Mouse (Mus musculus): ENCODE results near the gene Slc25a35. TPM values are rescaled to one million over a fixed set of nuclear protein-coding genes. Genes with fewer than 3 reads are reported as not detected.
"Not testable (repeated sequence)": the region's sequence is repeated elsewhere in the genome, so short reads cannot be mapped to it uniquely, and the experiment has no call there.

The Slc25a35 gene
- polyA plus RNA-seq, 1 experiment: 2.9 TPM

DNA sequence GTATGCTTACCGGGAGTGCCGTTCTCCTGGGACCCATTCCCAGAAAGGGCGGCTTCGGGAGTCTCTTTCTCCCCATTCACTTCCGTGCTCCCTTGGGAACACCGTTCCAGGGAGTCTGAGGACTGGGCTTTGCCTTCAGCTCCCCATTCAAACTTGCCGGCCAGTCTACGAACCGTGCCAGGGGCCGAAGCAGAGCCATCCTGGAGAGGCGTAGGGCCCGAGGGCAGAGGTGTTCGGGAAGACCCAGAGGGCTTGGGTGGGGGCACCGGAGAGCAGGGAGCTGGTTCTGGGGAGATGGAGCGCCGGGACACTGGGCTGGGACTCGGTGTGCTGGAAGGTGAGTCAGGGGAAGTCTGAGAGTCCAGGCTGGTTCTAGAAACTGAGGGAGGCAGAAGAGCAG lies 13.5 kb upstream of the Slc25a35 start:
- peaks cover 4% of the 10 kb centered on the region for H3K4me1 ChIP-seq (ENCODE audit: control insufficient read depth, insufficient read depth, low read length)
- TF ChIP-seq POLR2A (IDR thresholded peaks at IDR 0.05; ENCODE audit: borderline replicate concordance, control insufficient read depth, low read depth, low read length): no peak
- no peak for TF ChIP-seq CTCF (IDR thresholded peaks at IDR 0.05; ENCODE audit: control insufficient read depth, insufficient read depth, low read length)
- no peak overlapping the region for H3K4me3 ChIP-seq (replicated peaks; ENCODE audit: control insufficient read depth, low read depth, low read length)
- H3K27ac ChIP-seq (ENCODE audit: control insufficient read depth, insufficient read depth, low read depth, low read length, poor library complexity): no peak overlapping the region; the same call in 1 of the 2 replicates
- 17% methylated on average over 17 of the region's 17 CpGs for WGBS

DNA sequence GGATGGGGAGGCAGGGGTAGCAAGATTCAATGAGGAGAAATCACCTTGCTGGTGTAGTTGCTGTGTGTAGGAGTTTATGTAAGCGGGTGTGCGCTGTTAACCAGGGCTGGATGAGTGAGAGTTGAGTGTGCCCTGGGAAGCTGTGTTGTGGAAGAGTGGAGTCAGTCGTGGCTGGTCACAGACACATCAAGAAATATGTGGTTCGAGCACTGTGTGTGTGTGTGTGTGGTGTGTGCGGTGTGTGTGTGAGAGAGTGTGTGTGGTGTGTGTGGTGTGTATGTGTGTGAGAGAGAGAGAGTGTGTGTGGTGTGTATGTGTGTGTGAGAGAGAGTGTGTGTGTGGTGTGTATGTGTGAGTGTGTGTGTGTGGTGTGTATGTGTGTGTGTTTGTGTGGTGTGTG lies 12.5 kb upstream of the Slc25a35 start:
- 75% methylated on average over 5 of the region's 5 CpGs for WGBS
- H3K27ac ChIP-seq (ENCODE audit: control insufficient read depth, insufficient read depth, low read depth, low read length, poor library complexity): no peak overlapping the region

DNA sequence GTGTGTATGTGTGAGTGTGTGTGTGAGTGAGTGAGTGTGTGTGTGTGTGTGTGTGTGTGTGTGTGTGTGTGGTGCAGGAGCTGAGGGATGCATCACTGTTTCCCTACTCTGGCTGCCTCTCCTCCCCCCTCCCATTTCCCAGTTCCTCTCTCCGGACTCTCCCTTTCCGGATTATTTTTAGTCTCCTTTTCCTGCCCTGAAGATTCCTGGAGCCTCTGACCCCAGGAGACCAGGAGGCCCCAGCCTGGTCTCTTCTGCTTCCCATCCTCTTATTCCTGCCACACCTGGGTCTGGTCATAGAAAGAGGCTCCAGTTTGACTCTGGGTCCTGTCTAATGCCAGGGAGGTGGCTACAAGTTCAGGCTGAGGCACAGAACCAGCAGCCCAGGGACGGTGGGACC lies 11.8 kb upstream of the Slc25a35 start:
- H3K4me3 ChIP-seq (replicated peaks; ENCODE audit: control insufficient read depth, low read depth, low read length): no peak overlapping the region
- 78% methylated on average over 3 of the region's 3 CpGs for WGBS
- H3K4me1 ChIP-seq (ENCODE audit: control insufficient read depth, insufficient read depth, low read length): peaks cover 4% of the 10 kb centered on the region
- TF ChIP-seq POLR2A (IDR thresholded peaks at IDR 0.05; ENCODE audit: borderline replicate concordance, control insufficient read depth, low read depth, low read length) (no peak), CTCF (IDR thresholded peaks at IDR 0.05; ENCODE audit: control insufficient read depth, insufficient read depth, low read length) (no peak)
- H3K27ac ChIP-seq (ENCODE audit: control insufficient read depth, insufficient read depth, low read depth, low read length, poor library complexity): no peak overlapping the region

More for the DNA sequence above, 12.5 kb upstream of the Slc25a35 start:
- TF ChIP-seq CTCF (IDR thresholded peaks at IDR 0.05; ENCODE audit: control insufficient read depth, insufficient read depth, low read length) (no peak), POLR2A (IDR thresholded peaks at IDR 0.05; ENCODE audit: borderline replicate concordance, control insufficient read depth, low read depth, low read length) (no peak)
- peaks cover 4% of the 10 kb centered on the region for H3K4me1 ChIP-seq (ENCODE audit: control insufficient read depth, insufficient read depth, low read length)
- peak overlapping the region; percentile 9 for H3K4me3 ChIP-seq (replicated peaks; ENCODE audit: control insufficient read depth, low read depth, low read length)

DNA sequence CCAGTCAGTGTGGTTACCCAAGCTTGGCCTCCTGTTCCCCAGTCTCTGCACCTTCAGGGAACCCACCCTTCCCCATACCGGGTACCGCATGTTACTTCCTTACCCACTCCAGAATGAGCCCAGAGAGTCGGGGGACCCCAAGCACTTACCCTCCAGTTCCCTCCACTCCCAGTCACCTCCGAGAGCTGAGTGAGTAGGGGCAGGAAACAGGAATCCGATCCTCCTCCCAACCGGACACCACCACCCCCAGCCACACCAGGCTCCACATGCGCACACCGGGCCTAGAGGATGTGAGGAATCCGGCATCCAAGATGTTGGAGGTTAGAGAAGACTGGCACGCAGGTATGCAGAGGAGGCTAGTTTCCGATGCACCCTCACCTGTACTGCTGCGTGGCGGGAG lies 11.2 kb upstream of the Slc25a35 start:
- WGBS: 78% methylated on average over 13 of the region's 13 CpGs
- peaks cover 4% of the 10 kb centered on the region for H3K4me1 ChIP-seq (ENCODE audit: control insufficient read depth, insufficient read depth, low read length)
- no peak overlapping the region for H3K27ac ChIP-seq (ENCODE audit: control insufficient read depth, insufficient read depth, low read depth, low read length, poor library complexity)
- no peak overlapping the region for H3K4me3 ChIP-seq (replicated peaks; ENCODE audit: control insufficient read depth, low read depth, low read length)
- TF ChIP-seq POLR2A (IDR thresholded peaks at IDR 0.05; ENCODE audit: borderline replicate concordance, control insufficient read depth, low read depth, low read length) (no peak), CTCF (IDR thresholded peaks at IDR 0.05; ENCODE audit: control insufficient read depth, insufficient read depth, low read length) (no peak)

DNA sequence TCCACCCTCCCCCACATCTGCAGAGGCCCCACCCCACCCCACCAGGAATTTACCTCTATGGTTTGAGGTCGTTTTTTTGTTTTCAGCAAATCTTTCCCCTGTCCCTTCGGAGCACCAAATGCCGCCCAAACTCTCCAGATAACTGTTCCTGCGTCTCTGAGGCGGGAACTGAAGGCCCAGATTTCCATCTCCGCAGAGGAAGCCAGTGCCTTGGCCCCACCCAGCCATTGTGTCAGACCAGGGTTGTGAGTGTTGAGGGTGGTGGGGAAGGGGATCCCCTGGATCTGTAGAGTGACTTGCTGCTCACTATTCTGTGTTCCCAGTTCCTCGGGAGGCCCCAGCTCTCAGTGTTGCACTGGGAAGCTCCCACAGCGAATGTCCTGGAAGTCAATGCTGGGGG lies 10.6 kb upstream of the Slc25a35 start, which contains the start of gene Arhgef15:
Gene Arhgef15, minus strand, starts transcription at position 173 of the 400 bp plus-strand sequence.
- 80% methylated on average over 8 of the region's 8 CpGs for WGBS
- Histone ChIP-seq H3K4me3 (replicated peaks; ENCODE audit: control insufficient read depth, low read depth, low read length) (no peak within 1 kb of the TSS), H3K27ac (ENCODE audit: control insufficient read depth, insufficient read depth, low read depth, low read length, poor library complexity) (no peak within 1 kb of the TSS), H3K4me1 (ENCODE audit: control insufficient read depth, insufficient read depth, low read length) (peaks cover 4% of the 10 kb centered on the region)
- TF ChIP-seq CTCF (IDR thresholded peaks at IDR 0.05; ENCODE audit: control insufficient read depth, insufficient read depth, low read length) (no peak), POLR2A (IDR thresholded peaks at IDR 0.05; ENCODE audit: borderline replicate concordance, control insufficient read depth, low read depth, low read length) (no peak)

DNA sequence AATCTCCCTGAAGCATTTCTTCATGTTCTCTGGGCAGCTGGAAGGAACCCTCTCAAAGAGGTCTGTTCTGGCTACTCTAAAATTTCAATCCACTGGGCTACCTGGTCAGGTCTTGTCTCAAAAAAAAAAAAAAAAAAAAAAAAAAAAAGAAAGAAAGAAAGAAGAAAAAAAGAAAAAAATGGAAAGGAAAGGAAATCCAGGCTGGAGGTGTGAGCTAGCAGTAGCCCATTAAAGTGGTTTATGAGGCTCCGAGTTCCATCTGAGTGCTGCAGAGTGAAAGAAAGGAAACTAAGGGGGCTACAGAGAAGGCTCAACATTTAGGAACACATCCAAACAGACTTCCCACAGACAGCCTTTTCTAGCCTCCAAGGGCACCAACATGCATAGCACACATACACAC lies 10.0 kb upstream of the Slc25a35 start:
- 87% methylated on average over 1 of the region's 1 CpGs for WGBS
- TF ChIP-seq POLR2A (IDR thresholded peaks at IDR 0.05; ENCODE audit: borderline replicate concordance, control insufficient read depth, low read depth, low read length) (no peak), CTCF (IDR thresholded peaks at IDR 0.05; ENCODE audit: control insufficient read depth, insufficient read depth, low read length) (no peak)
- peaks cover 4% of the 10 kb centered on the region for H3K4me1 ChIP-seq (ENCODE audit: control insufficient read depth, insufficient read depth, low read length)
- H3K27ac ChIP-seq (ENCODE audit: control insufficient read depth, insufficient read depth, low read depth, low read length, poor library complexity): no peak overlapping the region
- no peak overlapping the region for H3K4me3 ChIP-seq (replicated peaks; ENCODE audit: control insufficient read depth, low read depth, low read length)

DNA sequence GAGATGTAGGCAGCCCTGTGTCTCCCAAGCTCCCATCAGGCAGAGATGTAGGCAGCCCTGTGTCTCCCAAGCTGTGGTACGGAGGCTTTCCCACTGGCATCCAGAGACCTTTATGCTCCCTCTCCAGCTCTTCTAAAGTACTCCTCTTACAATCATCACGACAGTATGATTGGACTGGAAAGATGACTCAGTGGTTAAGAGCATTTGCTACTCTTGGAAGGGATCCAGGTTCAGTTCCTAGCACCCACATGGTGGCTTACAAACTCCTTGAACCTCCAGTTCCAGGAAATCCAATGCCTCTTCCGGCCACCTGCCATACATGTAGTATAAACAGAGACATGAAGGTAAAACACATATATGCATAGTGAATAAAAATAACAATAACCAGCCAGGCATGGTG lies 6.3 kb upstream of the Slc25a35 start:
- WGBS: 58% methylated on average over 3 of the region's 3 CpGs
- Histone ChIP-seq H3K4me1 (ENCODE audit: control insufficient read depth, insufficient read depth, low read length) (no peaks in the 10 kb centered on the region; the same call in 1 of the 2 replicates), H3K27ac (ENCODE audit: control insufficient read depth, insufficient read depth, low read depth, low read length, poor library complexity) (no peak overlapping the region), H3K4me3 (replicated peaks; ENCODE audit: control insufficient read depth, low read depth, low read length) (no peak overlapping the region)
- TF ChIP-seq POLR2A (IDR thresholded peaks at IDR 0.05; ENCODE audit: borderline replicate concordance, control insufficient read depth, low read depth, low read length): no peak
- TF ChIP-seq CTCF (IDR thresholded peaks at IDR 0.05; ENCODE audit: control insufficient read depth, insufficient read depth, low read length): no peak

DNA sequence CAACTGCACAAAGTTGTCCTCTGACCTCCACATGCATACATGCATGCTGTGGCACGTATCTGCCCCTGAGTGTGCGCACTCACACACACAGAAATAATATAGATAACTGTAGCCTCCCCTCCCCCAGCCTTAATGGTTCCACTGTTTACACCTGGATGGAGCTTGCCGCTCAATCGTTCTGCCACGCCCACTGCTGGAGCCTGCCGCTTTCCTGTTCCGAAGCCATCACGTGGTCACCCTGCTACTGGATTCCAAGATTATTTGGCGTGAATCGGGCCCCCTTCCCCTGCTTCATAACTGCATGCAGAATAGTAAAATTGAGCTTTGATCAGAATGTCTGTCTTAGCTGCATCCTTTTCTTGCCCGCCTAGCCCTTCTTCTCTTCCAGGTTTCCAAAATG lies 5.8 kb upstream of the Slc25a35 start:
- WGBS: 50% methylated on average over 11 of the region's 11 CpGs
- H3K27ac ChIP-seq (ENCODE audit: control insufficient read depth, insufficient read depth, low read depth, low read length, poor library complexity); H3K4me3 ChIP-seq (replicated peaks; ENCODE audit: control insufficient read depth, low read depth, low read length); H3K4me1 ChIP-seq (ENCODE audit: control insufficient read depth, insufficient read depth, low read length): not testable (repeated sequence)

DNA sequence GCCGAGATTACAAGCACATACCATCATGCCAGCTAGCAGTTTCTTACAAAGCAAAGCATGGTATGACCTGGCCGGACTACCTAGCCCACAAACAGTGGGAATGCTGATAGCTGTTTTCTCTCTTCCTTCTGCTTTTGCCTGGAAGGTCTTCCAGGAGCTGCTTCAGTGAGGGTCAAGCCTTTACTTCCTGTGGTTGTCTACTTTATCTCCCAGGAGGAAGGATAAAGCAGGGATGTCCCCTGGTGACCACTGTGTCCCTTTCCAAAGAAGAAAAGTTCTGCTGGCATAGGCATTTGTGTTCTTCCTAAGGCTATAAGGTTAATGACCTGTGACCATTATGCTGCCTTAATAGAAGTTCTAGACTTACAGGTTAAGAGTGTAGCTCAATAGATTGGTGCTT lies 4.5 kb upstream of the Slc25a35 start:
- Histone ChIP-seq H3K4me1 (ENCODE audit: control insufficient read depth, insufficient read depth, low read length) (no peaks in the 10 kb centered on the region; the same call in 1 of the 2 replicates), H3K27ac (ENCODE audit: control insufficient read depth, insufficient read depth, low read depth, low read length, poor library complexity) (no peak overlapping the region), H3K4me3 (replicated peaks; ENCODE audit: control insufficient read depth, low read depth, low read length) (no peak overlapping the region)
- 51% methylated on average over 2 of the region's 2 CpGs for WGBS
- TF ChIP-seq POLR2A (IDR thresholded peaks at IDR 0.05; ENCODE audit: borderline replicate concordance, control insufficient read depth, low read depth, low read length) (no peak), CTCF (IDR thresholded peaks at IDR 0.05; ENCODE audit: control insufficient read depth, insufficient read depth, low read length) (no peak)

Measured in bone marrow, adult 2 months (tissue).